Mouse (Mus musculus) lung, postnatal 0 days (tissue): ENCODE measurements around the gene Tmem123. TPM values are rescaled to one million over a fixed set of nuclear protein-coding genes. Genes with fewer than 3 reads are reported as not detected.

Source experiments
- ATAC-seq: fragments of 200-750 bp; cut with Nextera tagmentation; 2 replicates; pipeline ENCODE4 v1.8.0; 2017; ENCODE audit warnings: moderate library complexity
- DNase-seq: peaks from one replicate; pipeline ENCODE4 v3.0.0-alpha.2; 2016; ENCODE audit warnings: low spot score
- H3K27ac ChIP-seq: fragments of 300-500 bp; sonication (generic); 2 replicates; pipeline ENCODE4 v1.5.1; 2014; ENCODE audit warnings: antibody characterized with exemption, mild to moderate bottlenecking, low read length, mixed read lengths
- H3K27me3 ChIP-seq: fragments of 300-500 bp; sonication (generic); replicated peaks from 2 replicates; pipeline ENCODE4 v1.6.1; 2014; ENCODE audit warnings: low read length, mixed read lengths; ENCODE audit not compliant: insufficient read depth
- H3K36me3 ChIP-seq: fragments of 300-500 bp; sonication (generic); 2 replicates; pipeline ENCODE4 v1.6.1; 2014; ENCODE audit warnings: low read length, mixed read lengths; ENCODE audit not compliant: insufficient read depth
- H3K4me1 ChIP-seq: fragments of 300-500 bp; sonication (generic); 2 replicates; pipeline ENCODE4 v1.6.1; 2014; ENCODE audit warnings: antibody characterized with exemption, low read depth, low read length, mixed read lengths; ENCODE audit not compliant: insufficient read depth
- H3K4me2 ChIP-seq: fragments of 300-500 bp; sonication (generic); replicated peaks from 2 replicates; pipeline ENCODE4 v1.6.1; 2014; ENCODE audit warnings: low read depth, mild to moderate bottlenecking, low read length, moderate library complexity, mixed read lengths
- H3K4me3 ChIP-seq: fragments of 300-500 bp; sonication (generic); 2 replicates; pipeline ENCODE4 v1.5.1; 2014; ENCODE audit warnings: low read depth, low read length
- H3K9ac ChIP-seq: fragments of 300-500 bp; sonication (generic); replicated peaks from 2 replicates; pipeline ENCODE4 v1.6.1; 2014; ENCODE audit warnings: low read depth, mild to moderate bottlenecking
- H3K9me3 ChIP-seq: fragments of 300-500 bp; sonication (generic); 2 replicates; pipeline ENCODE4 v1.6.1; 2016; ENCODE audit warnings: low read length, mixed read lengths
- CTCF ChIP-seq: IDR thresholded peaks from 2 replicates; pipeline ENCODE4 v1.5.1; 2016; ENCODE audit warnings: antibody characterized with exemption, mild to moderate bottlenecking
- EP300 ChIP-seq: IDR thresholded peaks from 2 replicates; pipeline ENCODE4 v1.6.1; 2016; ENCODE audit warnings: antibody characterized with exemption, mild to moderate bottlenecking, control low read depth
- WGBS: fragments of 180-500 bp; shearing (Covaris S2); extraction: QIAGEN DNeasy Blood & Tissue Kit; methylation state at CpG from one replicate; pipeline ENCODE4 v1.1.7; 2014; 5-methylcytosine and 5-hydroxymethylcytosine counted together
- polyA plus RNA-seq: library from polyadenylated mRNA; unstranded; fragments of >200 nt; fragmentation: Nextera tagmentation; extraction: Ambion mirVana; gene quantifications from 2 replicates; pipeline ENCODE4 v1.2.1, GENCODE M21; 2015

Tmem123 gene
- polyA plus RNA-seq, 1 experiment from 2014 or later: 99.5 TPM

GRCm38 (mm10) chr9:7776940-7777339 lies 13.1 kb downstream of the Tmem123 start:
- Histone ChIP-seq H3K4me1 (no peaks in the 10 kb centered on the region), H3K36me3 (0 out of 2 replicates have a peak, but pooled peaks cover 5% of the 10 kb centered on the region), H3K27ac (no peak overlapping the region), H3K4me2 (no peak overlapping the region), H3K4me3 (no peak overlapping the region), H3K9me3 (no peaks in the 10 kb centered on the region), H3K27me3 (no peaks in the 10 kb centered on the region), H3K9ac (no peak overlapping the region)
- no peak for DNase-seq
- WGBS: 97% methylated on average over 1 of the region's 1 CpGs
- no peak for TF ChIP-seq CTCF
- no peak for TF ChIP-seq EP300
- no peak for ATAC-seq

GRCm38 (mm10) chr9:7777652-7778051 lies 13.8 kb downstream of the Tmem123 start:
- H3K4me1 ChIP-seq: no peaks in the 10 kb centered on the region
- no peak overlapping the region for H3K4me2 ChIP-seq
- 69% methylated on average over 1 of the region's 1 CpGs for WGBS
- H3K27ac ChIP-seq: no peak overlapping the region
- no peaks in the 10 kb centered on the region for H3K9me3 ChIP-seq
- H3K9ac ChIP-seq: no peak overlapping the region
- TF ChIP-seq EP300: no peak
- TF ChIP-seq CTCF: no peak
- H3K4me3 ChIP-seq: no peak overlapping the region
- H3K27me3 ChIP-seq: no peaks in the 10 kb centered on the region
- peak; percentile 7 for DNase-seq
- no peak for ATAC-seq
- 0 out of 2 replicates have a peak, but pooled peaks cover 5% of the 10 kb centered on the region for H3K36me3 ChIP-seq

GRCm38 (mm10) chr9:7778771-7779170 lies 14.9 kb downstream of the Tmem123 start:
- Histone ChIP-seq H3K27ac (no peak overlapping the region), H3K27me3 (no peaks in the 10 kb centered on the region), H3K4me1 (no peaks in the 10 kb centered on the region), H3K9me3 (no peaks in the 10 kb centered on the region), H3K4me2 (no peak overlapping the region), H3K4me3 (no peak overlapping the region), H3K9ac (no peak overlapping the region), H3K36me3 (0 out of 2 replicates have a peak, but pooled peaks cover 5% of the 10 kb centered on the region)
- WGBS: 83% methylated on average over 7 of the region's 7 CpGs
- no peak for ATAC-seq
- DNase-seq: no peak
- TF ChIP-seq EP300: no peak
- TF ChIP-seq CTCF: no peak

- H3K4me3 ChIP-seq: no peak overlapping the region
- TF ChIP-seq CTCF (no peak), EP300 (no peak)
- 88% methylated on average over 4 of the region's 4 CpGs for WGBS
- H3K27ac ChIP-seq: no peak overlapping the region
- H3K9ac ChIP-seq: no peak overlapping the region
- H3K36me3 ChIP-seq: 0 out of 2 replicates have a peak, but pooled peaks cover 5% of the 10 kb centered on the region
- no peaks in the 10 kb centered on the region for H3K4me1 ChIP-seq
- H3K27me3 ChIP-seq: no peaks in the 10 kb centered on the region
- DNase-seq: no peak
- no peak overlapping the region for H3K4me2 ChIP-seq
- no peak for ATAC-seq
- H3K9me3 ChIP-seq: no peaks in the 10 kb centered on the region
These were observed 15.9 kb downstream of the Tmem123 start for GRCm38 (mm10) chr9:7779786-7780185.

- no peaks in the 10 kb centered on the region for H3K27me3 ChIP-seq
- no peak overlapping the region for H3K9ac ChIP-seq
- H3K36me3 ChIP-seq: 0 out of 2 replicates have a peak, but pooled peaks cover 5% of the 10 kb centered on the region
- ATAC-seq (peak; percentile 33; the same call in 1 of the 2 replicates), DNase-seq (no peak)
- H3K27ac ChIP-seq: no peak overlapping the region
- no peaks in the 10 kb centered on the region for H3K9me3 ChIP-seq
- WGBS: 86% methylated on average over 8 of the region's 8 CpGs
- H3K4me3 ChIP-seq: no peak overlapping the region
- no peaks in the 10 kb centered on the region for H3K4me1 ChIP-seq
- TF ChIP-seq CTCF: no peak
- TF ChIP-seq EP300: no peak
- no peak overlapping the region for H3K4me2 ChIP-seq
These were observed 16.7 kb downstream of the Tmem123 start for GRCm38 (mm10) chr9:7780250-7781150.

GRCm38 (mm10) chr9:7783823-7784614 lies 20.2 kb downstream of the Tmem123 start:
- 87% methylated on average over 15 of the region's 15 CpGs for WGBS
- 0 out of 2 replicates have a peak, but pooled peaks cover 2% of the 10 kb centered on the region for H3K36me3 ChIP-seq
- no peaks in the 10 kb centered on the region for H3K4me1 ChIP-seq
- no peaks in the 10 kb centered on the region for H3K9me3 ChIP-seq
- TF ChIP-seq CTCF (no peak), EP300 (no peak)
- H3K27me3 ChIP-seq: no peaks in the 10 kb centered on the region
- ATAC-seq: no peak
- H3K27ac ChIP-seq: no peak overlapping the region
- H3K9ac ChIP-seq: no peak overlapping the region
- no peak overlapping the region for H3K4me3 ChIP-seq
- H3K4me2 ChIP-seq: no peak overlapping the region
- DNase-seq: no peak
